Mouse (Mus musculus) adrenal gland, adult 18-20 months (tissue): ENCODE results near the gene Cd4. TPM values are rescaled to one million over a fixed set of nuclear protein-coding genes. Genes with fewer than 3 reads are reported as not detected.

Source experiments
- DNase-seq, 2 experiments: peaks; one replicate each; pipeline ENCODE4 v3.0.0; 2021 to 2022; ENCODE audit warnings: low spot score in 2 of 2
- long read RNA-seq, 2 experiments: library from polyadenylated mRNA; stranded (forward); transcript quantifications; one replicate each; pipeline ENCODE4 v2.0.0; 2021
- total RNA-seq, 2 experiments: library from RNA; stranded (reverse); gene quantifications; 1 replicate in 1 of 2; 2 replicates in 1 of 2; pipeline ENCODE4 v1.2.3; 2021

The Cd4 gene
- 1 to 10 TPM in 1 of 2 experiments, under 1 TPM in 1; 0.36 to 1.8 TPM for total RNA-seq
- long read RNA-seq, experiment 1, result 0 reads
- long read RNA-seq, experiment 2, partial matches to known transcripts, result 0 of 1 reads
- long read RNA-seq, experiment 2, other reads (novel, unspliced or antisense), result 0 of 1 reads

GRCm38 (mm10) chr6:124887986-124888385, at the start of gene Cd4:
TSS of gene Cd4 (minus strand) at chr6:124888221.
- no peak for DNase-seq

- no peak for DNase-seq
Observed at GRCm38 (mm10) chr6:124937493-124937892, 49.5 kb upstream of the Cd4 start.

- DNase-seq, result no peak
Observed at GRCm38 (mm10) chr6:124936681-124937080, 48.7 kb upstream of the Cd4 start.

GRCm38 (mm10) chr6:124934670-124935069, 46.6 kb upstream of the Cd4 start:
- DNase-seq, result no peak

GRCm38 (mm10) chr6:124933127-124933526, 45.1 kb upstream of the Cd4 start:
- DNase-seq, result no peak

- no peak for DNase-seq
Observed at GRCm38 (mm10) chr6:124932314-124932695, 44.3 kb upstream of the Cd4 start.

GRCm38 (mm10) chr6:124931525-124932313, 43.7 kb upstream of the Cd4 start:
- DNase-seq, result peak in 1 of 2 experiments; percentile 33

- peak; percentile 99 for DNase-seq
Observed at GRCm38 (mm10) chr6:124930754-124931524, 42.9 kb upstream of the Cd4 start, which contains the start of gene Mlf2. TSS of gene Mlf2 (plus strand) at chr6:124931386.

- no peak for DNase-seq
Observed at GRCm38 (mm10) chr6:124930231-124930630, 42.2 kb upstream of the Cd4 start.

- DNase-seq, result peak in 1 of 2 experiments; percentile 36
Observed at GRCm38 (mm10) chr6:124925941-124926340, 37.9 kb upstream of the Cd4 start.

GRCm38 (mm10) chr6:124925173-124925793, 37.3 kb upstream of the Cd4 start:
- DNase-seq, result peak in 1 of 2 experiments; percentile 3

GRCm38 (mm10) chr6:124921539-124921938, 33.5 kb upstream of the Cd4 start:
- DNase-seq, result no peak

GRCm38 (mm10) chr6:124920318-124921085, 32.5 kb upstream of the Cd4 start:
- no peak for DNase-seq

GRCm38 (mm10) chr6:124919695-124920317, 31.8 kb upstream of the Cd4 start, which contains the start of gene Ptms:
TSS of gene Ptms (minus strand) at chr6:124920103.
- peak; percentile 82 to 86 for DNase-seq

- no peak for DNase-seq
Observed at GRCm38 (mm10) chr6:124918890-124919627, 31.0 kb upstream of the Cd4 start.

GRCm38 (mm10) chr6:124918331-124918690, 30.3 kb upstream of the Cd4 start:
- DNase-seq, result no peak

- DNase-seq, result peak; percentile 97 to 99
Observed at GRCm38 (mm10) chr6:124917518-124918330, 29.7 kb upstream of the Cd4 start.

GRCm38 (mm10) chr6:124916695-124917517, 28.9 kb upstream of the Cd4 start:
- peak; percentile 97 to 98 for DNase-seq
